Mouse (Mus musculus) regulatory T cell (primary cell): ENCODE measurements around the gene Csf2ra.
"Not testable (repeated sequence)": the region's sequence is repeated elsewhere in the genome, so short reads cannot be mapped to it uniquely, and the experiment has no call there.

Experiments used
- in situ Hi-C: fragments of 300-600 bp; cut with MboI, MseI; formaldehyde crosslinking; loops from one replicate; pipeline ENCODE4 v1.15.1; 2025; ENCODE audit warnings: high pct_unique_total_duplicates

The Csf2ra gene

DNA sequence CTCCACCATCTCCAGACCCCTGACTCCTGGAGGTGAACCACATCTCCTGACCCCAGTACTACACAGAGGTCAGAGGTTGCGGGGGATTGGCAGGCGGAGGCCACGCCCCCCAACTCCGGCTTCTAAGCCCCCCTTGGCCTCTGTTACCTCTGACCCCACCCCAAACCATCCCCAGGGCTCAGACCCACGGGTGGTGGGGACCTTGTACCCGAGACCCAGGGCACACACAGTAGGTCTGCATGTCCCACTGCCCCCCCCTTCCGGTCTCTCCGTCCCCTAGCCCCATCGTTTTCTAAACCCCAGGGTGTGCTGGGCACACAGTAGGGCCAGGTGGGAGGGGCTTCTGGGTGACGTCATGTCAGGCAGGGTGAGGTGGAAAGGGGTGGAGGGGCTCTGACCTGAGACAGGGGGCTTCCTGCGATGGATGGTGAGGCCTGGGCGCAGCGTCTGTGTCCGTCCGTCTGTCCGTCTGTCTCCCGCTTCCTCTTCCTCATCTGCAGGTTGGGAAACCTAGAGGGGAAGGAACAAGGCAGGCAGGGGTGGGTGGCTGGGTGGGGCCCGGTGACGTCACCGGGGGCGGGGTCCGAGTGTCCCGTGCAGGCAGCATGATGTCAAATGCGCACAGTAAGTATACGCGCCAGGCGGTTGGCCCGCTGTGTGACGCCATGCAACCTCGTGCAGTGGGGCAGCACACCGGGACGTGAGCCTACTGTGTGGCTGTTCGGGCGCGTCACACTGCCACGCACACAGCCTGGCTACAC, at the start of gene Csf2ra:
Gene Csf2ra (minus strand): TSS at position 489 of the 761 bp plus-strand sequence.
- in situ Hi-C loops = no loop called here

DNA sequence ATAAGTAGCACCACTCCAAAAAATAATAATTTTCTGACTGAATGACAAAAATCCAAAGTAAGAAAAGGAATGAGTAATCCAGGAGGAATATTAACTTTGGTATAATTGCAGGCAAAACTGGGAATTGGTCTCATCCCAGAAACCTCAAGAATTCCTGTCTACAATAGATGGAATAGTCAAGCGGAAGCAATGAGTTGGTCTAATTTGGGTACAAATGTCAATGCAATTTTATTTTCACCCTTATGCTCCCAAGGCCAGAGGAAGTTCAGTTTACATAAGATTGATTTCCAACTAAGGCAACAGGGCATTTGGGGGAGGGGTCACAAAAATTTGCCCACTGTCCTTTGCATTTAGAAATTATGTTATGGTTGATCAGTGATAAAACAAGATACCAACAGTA, 47.2 kb upstream of the Csf2ra start:
- in situ Hi-C loops = loop anchor here (5.0 kb wide), 1 partner anchor 37 kb away; no protein-coding TSS in a partner anchor

GRCm38 (mm10) chr19:61269141-61269540, 40.9 kb upstream of the Csf2ra start:
- in situ Hi-C loops = not testable (repeated sequence)

- in situ Hi-C loops = no loop called here
These were observed 38.9 kb upstream of the Csf2ra start for GRCm38 (mm10) chr19:61267141-61267540.

GRCm38 (mm10) chr19:61266651-61267050, 38.4 kb upstream of the Csf2ra start:
- in situ Hi-C loops = no loop called here

DNA sequence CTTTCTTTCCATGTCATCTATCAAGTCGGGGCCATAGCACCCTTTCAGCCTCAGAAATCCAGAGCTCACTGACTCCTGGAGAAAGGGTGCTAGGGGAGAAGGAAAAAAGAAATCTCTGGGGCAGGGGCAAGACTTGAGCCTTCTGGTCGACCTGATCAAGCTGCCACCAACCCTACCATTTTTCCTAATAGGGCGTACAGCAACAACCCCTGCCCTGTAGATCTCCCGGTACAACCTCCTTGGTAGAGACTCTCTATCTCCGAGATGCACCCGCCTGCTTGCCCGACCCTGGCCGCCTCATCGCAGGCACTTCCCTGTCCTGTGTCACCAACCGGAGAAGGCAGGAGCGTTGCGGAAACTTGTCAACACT, 38.0 kb upstream of the Csf2ra start:
- in situ Hi-C loops = no loop called here

- in situ Hi-C loops = no loop called here
These were observed 37.4 kb upstream of the Csf2ra start for GRCm38 (mm10) chr19:61265349-61266245.

DNA sequence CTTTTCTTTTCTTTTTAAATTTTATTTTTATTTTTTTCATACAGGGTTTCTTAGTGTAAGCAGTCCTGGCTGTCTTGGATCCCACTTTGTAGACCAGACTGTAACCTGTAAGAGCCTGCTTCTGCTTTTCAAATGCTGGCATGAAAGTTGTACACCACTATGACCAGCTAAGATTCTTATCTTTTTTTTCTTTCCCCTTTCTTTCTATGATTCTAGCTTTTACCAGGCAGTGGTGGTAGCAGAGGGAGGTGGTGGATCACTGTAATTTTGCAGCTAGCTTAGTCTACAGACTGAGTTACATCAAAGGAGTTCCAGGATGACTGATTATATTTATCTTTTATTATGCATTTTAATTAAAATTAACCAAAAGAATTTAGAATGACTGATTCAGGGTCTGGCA, 36.7 kb upstream of the Csf2ra start:
- in situ Hi-C loops = loop anchor here (5.0 kb wide), 1 partner anchor 43 kb away; no protein-coding TSS in a partner anchor

- in situ Hi-C loops = loop anchor here (5.0 kb wide), 1 partner anchor 42 kb away; no protein-coding TSS in a partner anchor
These were observed 36.0 kb upstream of the Csf2ra start for GRCm38 (mm10) chr19:61264227-61264626.

GRCm38 (mm10) chr19:61261241-61261640, 33.0 kb upstream of the Csf2ra start:
- in situ Hi-C loops = loop anchor here (5.0 kb wide), 1 partner anchor 39 kb away; no protein-coding TSS in a partner anchor

GRCm38 (mm10) chr19:61257733-61258132, 29.5 kb upstream of the Csf2ra start:
- in situ Hi-C loops = no loop called here

GRCm38 (mm10) chr19:61256166-61256887, 28.1 kb upstream of the Csf2ra start:
- in situ Hi-C loops = no loop called here

- in situ Hi-C loops = not testable (repeated sequence)
These were observed 19.1 kb upstream of the Csf2ra start for GRCm38 (mm10) chr19:61247334-61247733.

DNA sequence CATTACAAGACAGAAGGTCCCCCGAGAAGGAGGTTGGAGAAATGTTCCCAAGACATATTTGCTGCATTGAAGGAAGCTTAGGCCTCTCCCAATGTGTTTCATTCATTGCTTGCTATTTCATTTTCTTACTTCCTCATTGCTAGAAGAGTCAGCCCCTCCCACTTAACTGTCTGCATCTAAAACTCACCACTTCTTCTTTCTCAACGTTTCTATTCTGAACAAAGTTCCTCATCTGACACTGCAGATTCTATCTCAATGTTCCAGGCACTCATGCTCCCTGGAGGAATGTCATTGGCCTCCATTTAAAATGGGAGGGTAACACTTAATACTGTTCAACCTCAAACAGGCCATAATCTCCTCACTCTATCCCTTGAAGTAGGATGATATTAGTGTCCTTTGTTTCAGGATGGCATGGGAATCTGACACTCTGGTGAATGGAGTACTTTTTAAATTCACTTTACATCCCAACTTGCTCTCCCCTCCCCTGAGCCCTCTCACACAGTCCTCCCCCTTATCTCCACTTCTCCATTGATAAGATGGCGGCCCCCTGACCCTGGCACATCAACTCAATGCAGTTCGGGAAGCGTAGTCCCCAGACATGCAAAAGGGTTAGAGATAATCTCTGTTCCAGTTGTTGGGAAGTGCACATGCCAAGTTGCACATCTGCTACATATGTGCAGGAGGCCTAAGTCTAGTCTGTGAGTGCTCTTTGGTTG, 16.6 kb upstream of the Csf2ra start:
- in situ Hi-C loops = no loop called here

GRCm38 (mm10) chr19:61237967-61238366, 9.7 kb upstream of the Csf2ra start:
- in situ Hi-C loops = no loop called here

DNA sequence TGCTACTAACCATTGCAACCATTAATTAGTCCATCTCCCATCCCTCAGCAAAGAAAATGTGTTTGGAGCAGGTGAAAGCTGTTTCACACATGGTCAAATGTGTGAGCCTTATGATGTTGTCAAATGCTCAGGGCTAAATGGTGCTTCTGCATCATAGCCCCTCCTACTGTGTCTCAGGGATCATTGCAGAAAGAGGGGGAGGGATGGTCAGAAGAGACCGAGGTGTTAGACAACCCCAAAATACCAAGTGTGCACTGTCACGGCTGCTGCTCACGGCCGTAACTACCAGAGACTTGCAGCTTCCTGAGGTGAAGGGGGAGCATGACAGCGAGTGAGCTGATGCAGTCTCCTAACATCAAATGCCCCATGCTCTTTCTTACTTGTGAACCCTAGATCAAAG, 6.3 kb upstream of the Csf2ra start:
- in situ Hi-C loops = loop anchor here (5.0 kb wide), 1 partner anchor 82 kb away; no protein-coding TSS in a partner anchor

DNA sequence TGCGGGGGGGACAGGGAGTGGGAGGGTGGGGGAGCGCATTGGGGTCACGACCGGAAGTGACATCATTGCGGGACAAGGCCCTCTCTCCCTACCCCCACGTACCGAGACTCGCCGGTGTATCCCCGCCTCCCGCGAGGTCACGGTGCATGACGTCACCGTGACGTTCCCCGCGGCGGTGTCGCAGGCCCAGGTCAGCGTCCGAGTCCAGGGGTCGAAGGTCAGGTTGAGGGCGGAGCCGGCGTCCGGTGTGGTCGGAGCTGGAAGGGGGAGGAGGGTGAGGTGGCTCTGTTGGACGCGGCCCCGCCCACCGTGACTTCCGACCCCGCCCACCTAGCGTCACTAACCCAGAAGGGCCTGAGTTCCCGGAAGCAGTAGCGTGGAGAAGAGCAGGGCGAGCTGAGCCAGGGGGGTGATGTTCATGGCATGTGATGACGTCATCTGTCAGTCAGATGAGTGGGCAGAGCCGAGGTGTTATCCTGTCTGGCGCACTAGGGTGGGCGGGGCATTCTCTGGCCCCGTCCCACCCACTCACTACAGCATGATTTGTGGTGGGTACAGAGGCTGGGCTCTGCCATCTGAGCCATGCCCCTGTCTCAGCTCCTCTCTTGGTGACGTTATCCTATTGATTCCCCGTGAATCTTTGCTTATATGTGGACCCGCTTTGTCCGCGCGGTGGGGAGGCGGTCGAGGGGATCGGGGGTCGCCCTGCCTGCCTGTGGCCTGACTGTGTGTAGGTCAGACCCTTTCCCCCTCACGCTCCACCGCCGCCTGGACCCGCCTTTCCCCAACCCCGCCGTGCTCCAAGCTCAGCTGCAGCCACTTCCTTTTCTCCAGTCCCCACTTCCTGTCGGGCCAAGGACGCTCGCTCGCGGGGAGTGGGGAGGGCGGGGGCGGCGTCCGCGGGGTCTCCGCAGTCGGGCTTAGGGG, 1.0 kb downstream of the Csf2ra start:
- in situ Hi-C loops = no loop called here

- in situ Hi-C loops = no loop called here
These were observed 1.8 kb downstream of the Csf2ra start for GRCm38 (mm10) chr19:61226401-61226927.

- in situ Hi-C loops = no loop called here
These were observed 2.5 kb downstream of the Csf2ra start for GRCm38 (mm10) chr19:61225526-61226400.
